Mouse (Mus musculus) v-Abl transformed pro-B cells (cell line): ENCODE results near the gene Rps27.

ENCODE experiments used
- in situ Hi-C, 2 experiments: fragments of 400-800 bp; cut with MboI; formaldehyde crosslinking; loops; one replicate each; pipeline ENCODE4 v1.15.1; 2025; ENCODE audit not compliant: unreplicated experiment in 2 of 2

Gene Rps27

GRCm38 (mm10) chr3:90231507-90232333, 18.3 kb upstream of the Rps27 start, which contains the start of gene Jtb:
Jtb (plus strand) TSS chr3:90231597.
- in situ Hi-C loops = no loop called here

DNA sequence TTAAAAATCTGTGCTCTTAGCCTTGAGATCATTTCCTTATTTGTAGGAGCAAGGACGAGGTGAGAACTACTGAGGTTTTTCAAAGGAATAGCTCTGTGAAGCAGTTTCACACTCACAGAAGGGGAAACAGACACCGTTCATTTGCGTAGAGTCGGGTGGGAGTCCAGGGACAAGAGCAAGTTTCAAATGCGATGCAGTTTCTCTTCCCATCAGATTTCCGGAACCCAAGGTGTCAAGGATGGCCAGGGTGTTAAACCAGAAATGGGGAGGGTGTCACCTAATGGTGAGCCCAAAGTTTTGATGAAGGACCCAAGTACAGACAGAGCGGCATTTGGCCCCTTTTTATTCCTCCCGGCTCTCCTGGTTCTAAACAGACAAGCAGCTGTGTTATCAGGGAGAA, 17.6 kb upstream of the Rps27 start:
- in situ Hi-C loops = no loop called here

DNA sequence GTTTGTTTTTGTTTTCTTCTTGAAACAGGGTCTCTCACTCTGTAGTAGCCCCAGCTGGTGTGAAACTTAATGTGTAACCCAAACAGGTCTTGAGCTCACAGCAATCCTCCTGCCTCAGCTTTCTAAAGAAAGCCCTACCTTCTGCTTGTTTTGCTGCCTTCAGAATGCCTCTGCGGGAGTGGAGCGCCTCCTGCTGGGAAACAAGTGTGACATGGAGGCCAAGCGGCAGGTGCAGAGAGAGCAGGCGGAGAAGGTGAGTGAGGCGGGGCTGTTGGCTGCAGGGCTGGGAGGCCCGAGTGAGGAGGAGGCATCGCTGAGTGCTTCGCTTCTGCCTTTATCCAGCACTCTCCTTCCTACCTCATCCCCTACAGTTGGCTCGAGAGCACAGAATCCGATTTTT, 10.9 kb upstream of the Rps27 start:
- in situ Hi-C loops = loop anchor here (5.0 to 25.0 kb wide), 4 partner anchors 148 to 420 kb away; partner anchors contain the start of genes S100a6 (in 2 of the 2), Gm42674 (in 1 of the 2), S100a4 (in 1 of the 2) and S100a5 (in 1 of the 2)

- in situ Hi-C loops = loop anchor here (5.0 to 25.0 kb wide), 4 partner anchors 149 to 422 kb away; partner anchors contain the start of genes S100a6 (in 2 of the 2), Gm42674 (in 1 of the 2), S100a4 (in 1 of the 2) and S100a5 (in 1 of the 2)
Observed at GRCm38 (mm10) chr3:90222941-90223340, 9.5 kb upstream of the Rps27 start.

DNA sequence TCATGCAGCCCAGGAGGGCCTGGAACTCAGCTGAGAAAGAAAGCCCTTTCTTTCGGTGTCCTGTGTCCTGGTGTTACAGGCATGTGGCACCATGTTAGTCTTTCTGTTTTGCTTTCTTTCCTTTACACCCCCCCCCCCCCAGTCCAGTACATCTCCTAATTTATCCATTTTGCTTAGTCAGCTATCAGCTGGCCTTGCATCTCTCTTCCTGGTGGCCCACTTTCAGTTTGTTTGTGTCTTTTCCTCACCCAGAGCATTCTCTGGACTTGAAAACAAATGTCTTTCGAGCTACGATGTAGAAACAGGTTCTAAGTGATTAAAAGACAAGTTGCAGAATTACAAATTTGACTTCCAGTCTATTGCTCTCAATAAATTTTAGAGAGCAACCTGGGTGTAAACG, 9.0 kb upstream of the Rps27 start:
- in situ Hi-C loops = loop anchor here (5.0 to 25.0 kb wide), 4 partner anchors 150 to 422 kb away; partner anchors contain the start of genes S100a6 (in 2 of the 2), Gm42674 (in 1 of the 2), S100a4 (in 1 of the 2) and S100a5 (in 1 of the 2)

- in situ Hi-C loops = loop anchor here (5.0 to 25.0 kb wide), 4 partner anchors 151 to 424 kb away; partner anchors contain the start of genes S100a6 (in 2 of the 2), Gm42674 (in 1 of the 2), S100a4 (in 1 of the 2) and S100a5 (in 1 of the 2)
Observed at GRCm38 (mm10) chr3:90221123-90221522, 7.7 kb upstream of the Rps27 start.

DNA sequence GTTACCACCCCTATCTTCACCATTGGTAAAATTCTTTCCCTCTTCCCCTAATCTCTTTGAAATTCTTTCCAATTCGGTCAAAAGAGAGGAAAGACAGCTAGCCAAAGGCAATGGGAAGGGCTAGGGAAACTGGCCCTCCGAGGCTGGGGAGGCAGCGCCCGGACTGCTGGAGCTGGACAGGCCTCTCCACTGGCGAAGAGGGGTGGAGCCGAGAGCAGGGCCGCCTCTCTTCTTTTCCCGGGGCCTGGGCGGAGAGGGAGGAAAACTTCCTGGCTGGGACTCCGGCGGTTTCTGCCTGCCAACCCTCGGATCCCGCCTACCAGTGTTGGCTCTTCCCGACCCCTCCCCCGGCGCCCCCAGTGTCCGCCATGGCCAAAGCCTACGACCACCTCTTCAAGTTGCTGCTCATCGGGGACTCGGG, 7.1 kb upstream of the Rps27 start:
- in situ Hi-C loops = loop anchor here (5.0 to 25.0 kb wide), 4 partner anchors 152 to 424 kb away; partner anchors contain the start of genes S100a6 (in 2 of the 2), Gm42674 (in 1 of the 2), S100a4 (in 1 of the 2) and S100a5 (in 1 of the 2)

- in situ Hi-C loops = loop anchor here (5.0 to 25.0 kb wide), 4 partner anchors 152 to 425 kb away; partner anchors contain the start of genes S100a6 (in 2 of the 2), Gm42674 (in 1 of the 2), S100a4 (in 1 of the 2) and S100a5 (in 1 of the 2)
Observed at GRCm38 (mm10) chr3:90220088-90220487, 6.6 kb upstream of the Rps27 start.

DNA sequence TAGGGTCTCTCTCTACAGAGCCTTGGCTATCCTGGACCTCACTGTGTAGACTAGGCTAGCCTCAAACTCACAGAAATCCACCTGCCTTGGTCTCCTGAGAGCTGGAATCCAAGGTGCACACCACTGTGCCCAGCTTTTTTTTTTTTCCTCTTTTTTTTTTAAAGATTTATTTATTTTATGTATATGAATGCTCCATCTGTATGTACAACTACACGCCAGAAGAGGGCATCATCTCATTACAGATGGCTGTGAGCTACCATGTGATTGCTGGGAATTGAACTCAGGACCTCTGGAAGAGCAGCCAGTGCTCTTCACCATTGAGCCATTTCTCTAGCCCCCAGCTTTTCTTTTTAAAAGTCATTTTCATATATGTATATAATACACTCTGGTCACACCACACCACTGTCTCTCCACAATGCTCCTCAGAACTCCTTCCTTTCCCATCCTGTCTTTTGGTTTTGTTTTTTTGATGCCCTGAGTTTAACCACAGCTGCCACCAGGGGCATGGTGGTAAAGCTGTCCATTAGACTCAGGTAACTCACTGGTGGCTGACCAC, 2.5 kb upstream of the Rps27 start:
- in situ Hi-C loops = loop anchor here (5.0 to 25.0 kb wide), 2 partner anchors 251 to 396 kb away; partner anchors contain the start of genes Gm42674 (in 1 of the 2), Npr1 (in 1 of the 2), S100a4 (in 1 of the 2) and S100a5 (in 1 of the 2)

DNA sequence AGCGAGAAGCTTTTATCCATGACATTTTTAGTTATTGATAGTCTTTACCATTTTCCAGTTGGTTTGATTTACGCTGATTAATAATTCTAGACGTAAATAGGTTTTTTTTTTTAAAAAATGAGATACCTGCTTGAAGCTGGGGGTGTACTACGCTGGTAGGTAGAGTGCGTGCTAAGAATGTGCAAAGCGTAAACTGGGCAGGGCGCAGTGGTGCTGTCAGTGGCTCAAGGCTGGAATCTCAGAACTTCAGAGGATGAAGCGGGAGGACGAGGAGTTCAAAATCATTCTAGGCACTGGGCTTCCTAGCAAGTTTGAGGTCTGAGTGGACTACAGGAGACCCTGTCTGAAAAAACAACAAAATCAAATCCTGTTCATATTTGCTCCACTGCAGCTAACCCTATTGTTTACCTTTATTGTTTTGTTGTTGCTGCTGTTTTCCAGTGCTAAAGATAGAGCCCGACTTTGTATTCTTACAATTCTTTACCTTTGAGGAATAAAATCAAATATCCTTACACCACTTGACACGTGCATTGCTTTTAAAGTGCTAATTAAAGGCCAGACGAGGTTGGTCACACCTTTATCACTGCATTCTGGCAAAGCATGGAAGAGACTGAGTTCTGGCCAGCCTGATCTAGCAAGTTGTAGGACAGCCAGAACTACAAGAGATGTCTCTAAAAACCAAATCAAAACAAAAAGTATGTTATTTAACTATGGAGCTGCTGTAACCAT, 669 bp upstream of the Rps27 start:
- in situ Hi-C loops = loop anchor here in 1 of 2 experiments (25.0 kb wide), 1 partner anchor 398 kb away; the partner anchor contains the start of genes Gm42674, S100a4, S100a5 and S100a6

GRCm38 (mm10) chr3:90212723-90213122, 728 bp downstream of the Rps27 start:
- in situ Hi-C loops = loop anchor here in 1 of 2 experiments (25.0 kb wide), 1 partner anchor 400 kb away; the partner anchor contains the start of genes Gm42674, S100a4, S100a5 and S100a6

DNA sequence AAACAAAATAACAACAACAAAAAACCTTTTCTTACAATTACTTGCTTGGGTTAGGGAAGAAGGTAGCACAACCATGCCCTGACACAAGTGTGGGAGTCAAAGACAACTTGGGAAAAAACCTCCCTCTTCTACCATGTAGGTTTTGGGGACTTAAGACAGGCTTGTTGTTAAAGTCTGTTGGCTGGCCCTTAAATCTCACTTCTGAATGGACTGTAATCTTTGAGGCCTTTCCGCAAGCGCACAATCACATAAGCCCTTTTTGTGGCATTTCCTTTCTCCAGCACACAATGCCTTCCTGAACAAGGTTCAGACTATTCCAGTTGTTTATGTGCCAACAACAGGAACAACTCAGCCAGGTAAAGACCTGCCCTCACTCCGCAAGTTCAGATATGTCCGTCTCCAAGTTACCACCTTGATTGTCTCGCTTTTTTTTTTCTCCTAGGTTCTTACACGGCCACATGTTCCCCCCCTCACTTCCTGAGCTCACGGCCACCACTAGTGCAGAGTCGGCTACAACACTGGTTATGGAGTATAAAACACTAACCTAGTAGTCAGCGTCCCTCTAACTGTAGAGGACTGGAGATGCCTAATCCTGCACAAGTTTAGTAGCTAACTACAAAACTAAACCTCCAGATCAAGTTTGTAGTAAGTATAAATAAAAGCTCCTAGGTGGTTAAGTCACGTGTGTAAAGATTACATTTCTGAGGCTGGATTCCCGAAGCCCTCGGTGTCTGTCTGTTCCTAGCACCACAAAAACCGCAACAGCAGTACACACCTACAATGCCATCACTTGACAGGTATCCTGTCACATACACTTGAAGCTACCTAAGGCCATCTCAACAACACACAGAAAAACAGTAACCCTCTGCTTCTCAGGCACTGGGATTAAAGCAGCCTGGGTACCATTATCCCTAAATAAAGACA, 1.7 kb downstream of the Rps27 start:
- in situ Hi-C loops = loop anchor here in 1 of 2 experiments (25.0 kb wide), 1 partner anchor 401 kb away; the partner anchor contains the start of genes Gm42674, S100a4, S100a5 and S100a6

GRCm38 (mm10) chr3:90209908-90210566, 3.4 kb downstream of the Rps27 start:
- in situ Hi-C loops = loop anchor here (10.0 to 25.0 kb wide), 2 partner anchors 255 to 402 kb away; partner anchors contain the start of genes Gm42674 (in 1 of the 2), S100a4 (in 1 of the 2), S100a5 (in 1 of the 2) and S100a6 (in 1 of the 2)

DNA sequence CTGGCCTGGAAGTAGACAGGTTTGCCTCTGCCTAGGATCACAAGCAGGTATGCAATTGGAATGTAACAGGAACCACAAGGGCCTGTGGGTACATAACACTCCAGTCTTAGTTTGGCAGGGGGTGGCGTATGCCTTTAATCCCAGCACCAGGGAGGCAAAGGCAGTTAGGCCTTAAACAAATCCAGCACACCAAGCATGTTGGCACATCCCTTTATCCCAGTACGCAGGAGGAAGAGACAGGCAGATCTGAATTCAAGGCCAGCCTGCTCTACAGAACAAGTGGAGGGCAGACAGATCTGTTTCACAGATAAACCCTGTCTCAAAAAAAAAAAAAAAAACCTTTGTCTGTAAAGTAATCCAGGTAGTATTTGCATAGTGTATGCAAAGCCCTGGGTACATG, 4.8 kb downstream of the Rps27 start:
- in situ Hi-C loops = loop anchor here (10.0 to 25.0 kb wide), 2 partner anchors 254 to 404 kb away; partner anchors contain the start of genes Gm42674 (in 1 of the 2), S100a4 (in 1 of the 2), S100a5 (in 1 of the 2) and S100a6 (in 1 of the 2)

DNA sequence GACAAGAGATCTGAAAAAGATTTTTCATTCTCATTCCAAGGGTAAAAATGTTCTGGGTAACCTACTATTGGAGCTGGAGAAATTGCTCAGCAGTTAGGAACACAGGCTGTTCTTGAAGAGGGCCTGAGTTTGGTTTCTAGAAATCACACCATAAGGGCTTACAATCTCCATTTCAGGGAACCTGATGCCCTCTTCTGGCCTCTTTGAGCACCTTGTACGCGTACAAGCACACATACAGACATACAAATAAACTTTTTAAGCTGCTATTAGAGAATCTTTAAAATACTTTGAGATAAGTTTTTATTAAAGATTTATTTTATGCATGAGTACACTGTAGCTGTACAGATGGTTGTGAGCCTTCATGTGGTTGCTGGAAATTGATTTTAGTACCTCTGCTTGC, 8.9 kb downstream of the Rps27 start:
- in situ Hi-C loops = loop anchor here (10.0 to 25.0 kb wide), 2 partner anchors 250 to 408 kb away; partner anchors contain the start of genes Gm42674 (in 1 of the 2), S100a4 (in 1 of the 2), S100a5 (in 1 of the 2) and S100a6 (in 1 of the 2)

GRCm38 (mm10) chr3:90203619-90204018, 9.8 kb downstream of the Rps27 start:
- in situ Hi-C loops = loop anchor here (10.0 to 25.0 kb wide), 2 partner anchors 249 to 409 kb away; partner anchors contain the start of genes Gm42674 (in 1 of the 2), S100a4 (in 1 of the 2), S100a5 (in 1 of the 2) and S100a6 (in 1 of the 2)

DNA sequence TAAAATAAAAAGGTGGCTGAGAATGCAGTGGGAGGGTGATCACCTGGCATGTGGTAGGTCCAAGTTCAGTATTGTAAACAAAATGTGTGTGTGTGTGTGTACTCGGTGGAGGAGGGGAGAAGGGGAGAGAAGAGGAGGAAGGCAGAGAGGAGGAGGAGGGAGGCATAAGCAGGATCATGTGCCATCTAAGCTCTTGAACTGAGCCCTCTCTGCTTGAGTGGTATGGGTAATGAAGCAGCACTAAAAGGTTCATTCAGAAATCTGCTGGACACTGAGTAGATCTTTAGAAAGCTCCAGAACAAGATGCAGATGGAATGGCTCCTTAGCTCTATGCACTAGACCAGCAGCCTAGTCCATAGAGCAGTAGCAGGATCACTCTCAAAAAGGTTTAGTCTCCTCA, 10.6 kb downstream of the Rps27 start:
- in situ Hi-C loops = loop anchor here (10.0 to 25.0 kb wide), 2 partner anchors 248 to 409 kb away; partner anchors contain the start of genes Gm42674 (in 1 of the 2), S100a4 (in 1 of the 2), S100a5 (in 1 of the 2) and S100a6 (in 1 of the 2)
